Mouse (Mus musculus): ENCODE results near the gene Oas1h.
A peak's percentile ranks its signal among the peaks of the same experiment; 100 is the strongest.
"Not testable (repeated sequence)": the region's sequence is repeated elsewhere in the genome, so short reads cannot be mapped to it uniquely, and the experiment has no call there.

Gene Oas1h

GRCm38 (mm10) chr5:120861121-120861520 lies at the start of gene Oas1h:
Gene Oas1h, plus strand, starts transcription at chr5:120861421.
- no peak for DNase-seq (ENCODE audit: low read depth, low spot score)

- peak; percentile 72 for DNase-seq (ENCODE audit: low read depth, low spot score)
Observed at GRCm38 (mm10) chr5:120811951-120812819, 49.0 kb upstream of the Oas1h start, which contains the start of gene Oas1c. Gene Oas1c, minus strand, starts transcription at chr5:120812514.

GRCm38 (mm10) chr5:120813023-120813422 lies 48.2 kb upstream of the Oas1h start:
- no peak for DNase-seq (ENCODE audit: low read depth, low spot score)

GRCm38 (mm10) chr5:120815949-120816348 lies 45.3 kb upstream of the Oas1h start:
- no peak for DNase-seq (ENCODE audit: low read depth, low spot score)

- no peak for DNase-seq (ENCODE audit: low read depth, low spot score)
Observed at GRCm38 (mm10) chr5:120818999-120819398, 42.2 kb upstream of the Oas1h start.

- no peak for DNase-seq (ENCODE audit: low read depth, low spot score)
Observed at GRCm38 (mm10) chr5:120831031-120831430, 30.2 kb upstream of the Oas1h start.

GRCm38 (mm10) chr5:120833335-120834280 lies 27.6 kb upstream of the Oas1h start:
- no peak for DNase-seq (ENCODE audit: low read depth, low spot score)

- no peak for DNase-seq (ENCODE audit: low read depth, low spot score)
Observed at GRCm38 (mm10) chr5:120836731-120837585, 24.3 kb upstream of the Oas1h start.

- peak; percentile 10 for DNase-seq (ENCODE audit: low read depth, low spot score)
Observed at GRCm38 (mm10) chr5:120844713-120845112, 16.5 kb upstream of the Oas1h start.

- DNase-seq (ENCODE audit: low read depth, low spot score) = no peak
Observed at GRCm38 (mm10) chr5:120847067-120847466, 14.2 kb upstream of the Oas1h start, which contains the start of gene Oas1f. Gene Oas1f, plus strand, starts transcription at chr5:120847367.

GRCm38 (mm10) chr5:120849601-120850136 lies 11.6 kb upstream of the Oas1h start:
- no peak for DNase-seq (ENCODE audit: low read depth, low spot score)

- DNase-seq (ENCODE audit: low read depth, low spot score) = no peak
Observed at GRCm38 (mm10) chr5:120859241-120859640, 2.0 kb upstream of the Oas1h start.

GRCm38 (mm10) chr5:120865336-120865860 lies 4.2 kb downstream of the Oas1h start:
- no peak for DNase-seq (ENCODE audit: low read depth, low spot score)

- no peak for DNase-seq (ENCODE audit: low read depth, low spot score)
Observed at GRCm38 (mm10) chr5:120869436-120870015, 8.3 kb downstream of the Oas1h start.

GRCm38 (mm10) chr5:120870081-120870480 lies 8.9 kb downstream of the Oas1h start:
- no peak for DNase-seq (ENCODE audit: low read depth, low spot score)

- no peak for DNase-seq (ENCODE audit: low read depth, low spot score)
Observed at GRCm38 (mm10) chr5:120870782-120871181, 9.6 kb downstream of the Oas1h start.

- no peak for DNase-seq (ENCODE audit: low read depth, low spot score)
Observed at GRCm38 (mm10) chr5:120871469-120871868, 10.2 kb downstream of the Oas1h start.

GRCm38 (mm10) chr5:120876839-120877238 lies 15.6 kb downstream of the Oas1h start:
- not testable (repeated sequence) for DNase-seq (ENCODE audit: low read depth, low spot score)

GRCm38 (mm10) chr5:120877407-120877806 lies 16.2 kb downstream of the Oas1h start:
- not testable (repeated sequence) for DNase-seq (ENCODE audit: low read depth, low spot score)

GRCm38 (mm10) chr5:120878803-120879202 lies 17.6 kb downstream of the Oas1h start:
- not testable (repeated sequence) for DNase-seq (ENCODE audit: low read depth, low spot score)

All from brain, embryonic 18.5 days (tissue).